Mouse (Mus musculus) midbrain, postnatal 0 days (tissue): ENCODE results near the gene Ahrr. TPM values are rescaled to one million over a fixed set of nuclear protein-coding genes. Genes with fewer than 3 reads are reported as not detected.

Experiments used
- ATAC-seq: fragments of 200-750 bp; cut with Nextera tagmentation; 2 replicates; pipeline ENCODE4 v1.8.0; 2017; ENCODE audit warnings: moderate number of reproducible peaks, mild to moderate bottlenecking, moderate TSS enrichment, moderate library complexity; ENCODE audit not compliant: low FRiP score
- DNase-seq: peaks from one replicate; pipeline ENCODE4 v3.0.0-alpha.2; 2015; ENCODE audit warnings: low spot score
- H3K27ac ChIP-seq: fragments of 300-500 bp; sonication (generic); 2 replicates; pipeline ENCODE4 v1.5.1; 2014; ENCODE audit warnings: low read depth, mild to moderate bottlenecking, low read length, mixed read lengths
- H3K27me3 ChIP-seq: fragments of 300-500 bp; sonication (generic); 2 replicates; pipeline ENCODE4 v1.6.1; 2014; ENCODE audit warnings: low read length, control low read depth, mixed read lengths; ENCODE audit not compliant: insufficient read depth
- H3K36me3 ChIP-seq: fragments of 300-500 bp; sonication (generic); 2 replicates; pipeline ENCODE4 v1.6.1; 2014; ENCODE audit warnings: low read length, control low read depth, mixed read lengths; ENCODE audit not compliant: insufficient read depth
- H3K4me1 ChIP-seq: fragments of 300-500 bp; sonication (generic); 2 replicates; pipeline ENCODE4 v1.6.1; 2014; ENCODE audit warnings: mild to moderate bottlenecking, control low read depth, antibody characterized with exemption, low read length, mixed read lengths; ENCODE audit not compliant: insufficient read depth
- H3K4me2 ChIP-seq: fragments of 300-500 bp; sonication (generic); 2 replicates; pipeline ENCODE4 v1.6.1; 2014; ENCODE audit warnings: low read depth, mild to moderate bottlenecking, low read length, mixed read lengths; ENCODE audit not compliant: poor library complexity, severe bottlenecking
- H3K4me3 ChIP-seq: fragments of 300-500 bp; sonication (generic); 2 replicates; pipeline ENCODE4 v1.5.1; 2014; ENCODE audit warnings: low read depth, mild to moderate bottlenecking, low read length, moderate library complexity
- H3K9ac ChIP-seq: fragments of 300-500 bp; sonication (generic); replicated peaks from 2 replicates; pipeline ENCODE4 v1.6.1; 2014; ENCODE audit warnings: mild to moderate bottlenecking, low read length, moderate library complexity, mixed read lengths; ENCODE audit not compliant: poor library complexity, severe bottlenecking
- H3K9me3 ChIP-seq: fragments of 300-500 bp; sonication (generic); 2 replicates; pipeline ENCODE4 v1.6.1; 2016; ENCODE audit warnings: low read length, control low read depth
- CTCF ChIP-seq: IDR thresholded peaks from 2 replicates; pipeline ENCODE4 v1.5.1; 2016; ENCODE audit warnings: antibody characterized with exemption, mild to moderate bottlenecking
- WGBS: fragments of 180-500 bp; shearing (Covaris S2); extraction: QIAGEN DNeasy Blood & Tissue Kit; methylation state at CpG from one replicate; pipeline ENCODE4 v1.1.7; 2014; 5-methylcytosine and 5-hydroxymethylcytosine counted together
- polyA plus RNA-seq: library from polyadenylated mRNA; unstranded; fragments of >200 nt; fragmentation: Nextera tagmentation; extraction: Ambion mirVana; gene quantifications from 2 replicates; pipeline ENCODE4 v1.2.1, GENCODE M21; 2015
- total RNA-seq: library from RNA; depleted of rRNA; stranded (reverse); fragments of >200 nt; gene quantifications from 2 replicates; pipeline ENCODE4 v1.2.3, GENCODE M21; 2014; rRNA removed

Ahrr gene
- total and polyA plus RNA-seq, 2 experiments from 2014 or later = 0.68 to 0.88 TPM

- Histone ChIP-seq H3K4me1 (no peaks in the 10 kb centered on the region), H3K9ac (no peak overlapping the region), H3K4me3 (no peak overlapping the region), H3K4me2 (no peak overlapping the region), H3K27ac (no peak overlapping the region), H3K9me3 (no peaks in the 10 kb centered on the region), H3K27me3 (no peaks in the 10 kb centered on the region), H3K36me3 (peaks cover 40% of the 10 kb centered on the region)
- no peak for TF ChIP-seq CTCF
- DNase-seq (no peak), ATAC-seq (no peak)
- WGBS = 87% methylated on average over 10 of the region's 10 CpGs
Observed at GRCm38 (mm10) chr13:74169446-74170164, 122.5 kb downstream of the Ahrr start.

GRCm38 (mm10) chr13:74167492-74167891, 124.6 kb downstream of the Ahrr start:
- DNase-seq = no peak
- ATAC-seq = peak; percentile 20; the same call in 1 of the 2 replicates
- H3K9ac ChIP-seq = no peak overlapping the region
- no peaks in the 10 kb centered on the region for H3K9me3 ChIP-seq
- no peaks in the 10 kb centered on the region for H3K4me1 ChIP-seq
- H3K4me3 ChIP-seq = no peak overlapping the region
- H3K27me3 ChIP-seq = no peaks in the 10 kb centered on the region
- peak overlapping the region; percentile 78; the same call in 1 of the 2 replicates for H3K4me2 ChIP-seq
- no peak for TF ChIP-seq CTCF
- 92% methylated on average over 2 of the region's 2 CpGs for WGBS
- H3K27ac ChIP-seq = no peak overlapping the region
- peaks cover 24% of the 10 kb centered on the region for H3K36me3 ChIP-seq

- no peaks in the 10 kb centered on the region for H3K4me1 ChIP-seq
- no peak overlapping the region for H3K27ac ChIP-seq
- H3K9me3 ChIP-seq = no peaks in the 10 kb centered on the region
- TF ChIP-seq CTCF = no peak
- peak overlapping the region; percentile 78 for H3K4me2 ChIP-seq
- peak overlapping the region; percentile 39 for H3K4me3 ChIP-seq
- DNase-seq (peak; percentile 11), ATAC-seq (peak; percentile 50)
- no peaks in the 10 kb centered on the region for H3K27me3 ChIP-seq
- peak overlapping the region; percentile 61; the same call in 1 of the 2 replicates for H3K9ac ChIP-seq
- 5% methylated on average over 7 of the region's 9 CpGs for WGBS
- peaks cover 23% of the 10 kb centered on the region for H3K36me3 ChIP-seq
Observed at GRCm38 (mm10) chr13:74167057-74167413, 125.1 kb downstream of the Ahrr start.

GRCm38 (mm10) chr13:74166348-74167056, 125.6 kb downstream of the Ahrr start:
- Histone ChIP-seq H3K27me3 (no peaks in the 10 kb centered on the region), H3K36me3 (peaks cover 17% of the 10 kb centered on the region), H3K4me2 (peak overlapping the region; percentile 78), H3K4me1 (no peaks in the 10 kb centered on the region), H3K27ac (no peak overlapping the region), H3K4me3 (peak overlapping the region; percentile 39), H3K9ac (peak overlapping the region; percentile 61; the same call in 1 of the 2 replicates), H3K9me3 (no peaks in the 10 kb centered on the region)
- no peak for TF ChIP-seq CTCF
- DNase-seq = peak; percentile 31
- peak; percentile 77 for ATAC-seq
- WGBS = 8% methylated on average over 19 of the region's 19 CpGs

Other genes with a start within 250 kb of the Ahrr start
- 3.2 and 8.1 TPM in 2 replicates for gene Cep72, start 230.0 kb downstream of the Ahrr start, total RNA-seq
- 5.1 and 6.1 TPM in 2 replicates for gene Cep72, start 230.0 kb downstream of the Ahrr start, polyA plus RNA-seq
- gene Slc9a3, start 170.9 kb downstream of the Ahrr start, total RNA-seq = 0.49 and 1.4 TPM in 2 replicates
- gene Slc9a3, start 170.9 kb downstream of the Ahrr start, polyA plus RNA-seq = 1.0 and 1.1 TPM in 2 replicates
- gene Exoc3, start 83.6 kb downstream of the Ahrr start, total RNA-seq = 62.5 and 112 TPM in 2 replicates
- 106 and 113 TPM in 2 replicates for gene Exoc3, start 83.6 kb downstream of the Ahrr start, polyA plus RNA-seq
- gene Pdcd6, start 25.2 kb upstream of the Ahrr start, total RNA-seq = 83.9 and 107 TPM in 2 replicates
- 117 and 125 TPM in 2 replicates for gene Pdcd6, start 25.2 kb upstream of the Ahrr start, polyA plus RNA-seq
- 98.7 and 103 TPM in 2 replicates for gene Sdha, start 57.9 kb upstream of the Ahrr start, total RNA-seq
- 200 and 211 TPM in 2 replicates for gene Sdha, start 57.9 kb upstream of the Ahrr start, polyA plus RNA-seq
- gene Ccdc127, start 58.0 kb upstream of the Ahrr start, total RNA-seq = 20.6 and 20.9 TPM in 2 replicates
- 36.6 and 39.0 TPM in 2 replicates for gene Ccdc127, start 58.0 kb upstream of the Ahrr start, polyA plus RNA-seq
- gene Lrrc14b, start 71.7 kb upstream of the Ahrr start, total RNA-seq = not detected in 2 replicates
- not detected in 2 replicates for gene Lrrc14b, start 71.7 kb upstream of the Ahrr start, polyA plus RNA-seq
- 9.0 and 10.0 TPM in 2 replicates for gene Zfp72, start 98.5 kb upstream of the Ahrr start, total RNA-seq
- 4.8 and 6.1 TPM in 2 replicates for gene Zfp72, start 98.5 kb upstream of the Ahrr start, polyA plus RNA-seq
- 59.9 and 70.5 TPM in 2 replicates for gene Ftl1-ps1, start 107.4 kb upstream of the Ahrr start, total RNA-seq
- 83.3 and 87.3 TPM in 2 replicates for gene Ftl1-ps1, start 107.4 kb upstream of the Ahrr start, polyA plus RNA-seq
- 4.1 and 7.4 TPM in 2 replicates for gene Zfp825, start 201.7 kb upstream of the Ahrr start, total RNA-seq
- gene Zfp825, start 201.7 kb upstream of the Ahrr start, polyA plus RNA-seq = 9.9 and 11.4 TPM in 2 replicates